Mouse (Mus musculus) C2C12 (cell line): ENCODE data around the gene Dync2li1.

ENCODE experiments used
- CTCF ChIP-seq: IDR thresholded peaks from one replicate; pipeline ENCODE4 v1.5.1; 2011; ENCODE audit not compliant: control insufficient read depth, insufficient read depth, insufficient read length
- USF1 ChIP-seq: IDR thresholded peaks from one replicate; pipeline ENCODE4 v1.6.1; 2011; ENCODE audit warnings: low read depth, mild to moderate bottlenecking, control low read depth, moderate library complexity

DNA sequence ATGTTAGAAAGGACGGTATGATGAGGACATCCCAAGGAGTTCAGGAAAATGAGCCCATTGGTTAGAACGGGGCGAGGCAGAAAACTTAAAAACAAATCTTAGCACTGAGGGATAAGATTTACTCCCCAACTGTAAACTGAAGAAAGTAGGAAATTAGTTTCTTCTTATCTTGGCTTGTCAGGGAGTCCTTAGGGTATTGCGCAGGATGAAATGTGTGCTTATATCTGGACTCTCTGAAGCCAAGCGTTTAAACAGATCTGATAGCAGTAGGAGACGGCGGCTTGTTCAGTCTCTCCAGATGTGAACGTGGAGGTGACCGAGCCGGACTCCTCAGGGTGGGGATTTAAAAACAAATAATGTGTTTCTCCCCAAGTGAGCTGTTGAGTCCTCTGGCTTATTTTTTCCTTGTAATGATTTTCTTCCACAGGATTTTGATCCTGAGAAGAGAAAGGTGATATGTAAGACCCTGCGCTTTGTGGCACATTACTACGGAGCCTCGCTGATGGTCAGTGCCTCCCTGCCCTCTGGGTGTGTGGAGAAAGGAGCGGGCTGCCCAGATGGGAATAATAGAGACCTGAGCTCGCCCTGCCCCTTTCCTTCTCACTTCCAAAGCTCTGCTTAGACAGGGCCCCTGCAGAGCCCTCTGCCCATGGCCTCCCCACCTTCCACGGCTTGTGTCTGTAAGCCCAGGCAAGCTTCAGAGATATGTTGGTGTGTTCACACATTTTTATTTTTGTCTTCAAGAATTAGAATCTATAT is 18.2 kb downstream of the Dync2li1 start:
- TF ChIP-seq CTCF (no peak), USF1 (no peak)
